Mouse (Mus musculus): ENCODE measurements at regions not wholly inside any gene's neighbourhood (a gene's known extent, or its start where the extent isn't known, plus 50 kb on each side); places are given as distances from the start of the nearest gene placed in this dataset.
"Not testable (repeated sequence)": the region's sequence is repeated elsewhere in the genome, so short reads cannot be mapped to it uniquely, and the experiment has no call there.

DNA sequence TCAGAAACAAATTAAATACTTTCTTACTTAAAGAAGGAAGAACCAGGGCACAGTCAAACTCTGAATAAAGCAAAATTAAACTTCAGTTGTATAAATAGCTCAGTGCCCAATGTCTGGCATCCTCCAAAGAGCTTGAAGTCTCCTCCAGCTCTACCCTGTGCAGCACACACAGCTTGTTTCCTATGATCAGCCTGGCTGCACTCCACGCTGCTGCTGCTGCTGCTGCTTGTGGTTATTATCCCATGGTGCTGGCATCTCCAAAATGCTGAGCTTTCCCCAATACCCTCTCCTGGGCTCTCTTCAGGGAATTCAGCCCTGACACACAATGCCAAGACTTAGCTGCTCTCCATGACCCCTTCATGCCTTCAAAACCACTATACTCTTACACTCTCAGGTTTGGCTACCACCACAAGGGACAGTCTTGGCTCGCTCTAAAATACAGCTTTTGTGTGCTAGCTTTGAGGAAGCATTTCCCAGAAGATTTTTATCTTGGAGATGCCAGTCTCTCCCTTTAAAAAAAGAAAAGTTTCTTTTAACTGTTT lies 121.0 kb downstream of the Rab10 start:
- H3K9me3 ChIP-seq (ENCODE audit: control insufficient read depth, insufficient read depth, low read depth, low read length); H3K4me1 ChIP-seq (ENCODE audit: control insufficient read depth in 2 of 2, insufficient read depth in 2 of 2, low read length in 2 of 2, poor library complexity in 1 of 2); DNase-seq (ENCODE audit: low read depth, low spot score); H3K36me3 ChIP-seq (ENCODE audit: control insufficient read depth, insufficient read depth, low read length, poor library complexity, severe bottlenecking); in situ Hi-C loops (cut with MboI; ENCODE audit: low sequenced_read_pairs in 2 of 2, unreplicated experiment in 2 of 2); H3K27ac ChIP-seq (ENCODE audit: insufficient read depth, low read depth, low read length, poor library complexity, severe bottlenecking); H3K9ac ChIP-seq (ENCODE audit: insufficient read depth, low read depth, low read length, poor library complexity, severe bottlenecking); H3K4me3 ChIP-seq (ENCODE audit: insufficient read depth in 1 of 2, low read depth in 1 of 2, low read length in 2 of 2, poor library complexity in 1 of 2, severe bottlenecking in 1 of 2): not testable (repeated sequence)

- in situ Hi-C loops (cut with MboI; ENCODE audit: low sequenced_read_pairs in 2 of 2, unreplicated experiment in 2 of 2) = no loop called here
- Histone ChIP-seq H3K4me3 (ENCODE audit: insufficient read depth in 1 of 2, low read depth in 1 of 2, low read length in 2 of 2, poor library complexity in 1 of 2, severe bottlenecking in 1 of 2) (no peak overlapping the region), H3K36me3 (ENCODE audit: control insufficient read depth, insufficient read depth, low read length, poor library complexity, severe bottlenecking) (no peaks in the 10 kb centered on the region), H3K27ac (ENCODE audit: insufficient read depth, low read depth, low read length, poor library complexity, severe bottlenecking) (no peak overlapping the region), H3K9ac (ENCODE audit: insufficient read depth, low read depth, low read length, poor library complexity, severe bottlenecking) (no peak overlapping the region), H3K9me3 (ENCODE audit: control insufficient read depth, insufficient read depth, low read depth, low read length) (no peaks in the 10 kb centered on the region), H3K4me1 (ENCODE audit: control insufficient read depth in 2 of 2, insufficient read depth in 2 of 2, low read length in 2 of 2, poor library complexity in 1 of 2) (no peaks in the 10 kb centered on the region; a peak in 1 of 4 replicates)
- TF ChIP-seq CHD2 (IDR thresholded peaks at IDR 0.05; ENCODE audit: low read depth, low read length) (no peak), MAFK (IDR thresholded peaks at IDR 0.05; ENCODE audit: insufficient read depth, low read depth, low read length) (no peak), HCFC1 (IDR thresholded peaks at IDR 0.05; ENCODE audit: borderline replicate concordance, insufficient read depth, low read length) (no peak), ZNF384 (IDR thresholded peaks at IDR 0.05; ENCODE audit: low read depth, low read length) (no peak), ZC3H11A (IDR thresholded peaks at IDR 0.05; ENCODE audit: borderline replicate concordance, low read depth, low read length) (no peak)
- DNase-seq (ENCODE audit: low read depth, low spot score) = no peak
These were observed 121.6 kb downstream of the Rab10 start for GRCm38 (mm10) chr12:3188137-3188536.

DNA sequence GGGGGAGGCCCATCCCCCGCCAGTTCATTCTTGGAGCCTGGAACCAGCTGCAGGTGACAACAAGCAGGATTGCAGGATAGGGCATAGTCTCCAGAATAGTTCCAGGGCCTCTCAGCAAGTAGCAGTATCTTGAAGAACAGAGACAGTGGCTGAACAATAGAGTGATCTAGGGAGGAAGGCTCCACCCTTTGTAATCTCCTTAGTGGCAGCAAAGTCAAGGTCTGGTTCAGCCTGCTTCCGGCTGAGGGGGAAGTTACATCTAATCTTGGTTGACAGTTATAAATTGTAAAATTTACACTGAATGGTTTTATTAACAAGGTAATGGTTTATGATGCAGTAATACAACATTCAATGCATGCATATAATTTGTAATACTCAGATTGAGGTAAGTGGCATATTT lies 136.4 kb downstream of the Rab10 start:
- in situ Hi-C loops (cut with MboI; ENCODE audit: low sequenced_read_pairs in 2 of 2, unreplicated experiment in 2 of 2) = no loop called here

DNA sequence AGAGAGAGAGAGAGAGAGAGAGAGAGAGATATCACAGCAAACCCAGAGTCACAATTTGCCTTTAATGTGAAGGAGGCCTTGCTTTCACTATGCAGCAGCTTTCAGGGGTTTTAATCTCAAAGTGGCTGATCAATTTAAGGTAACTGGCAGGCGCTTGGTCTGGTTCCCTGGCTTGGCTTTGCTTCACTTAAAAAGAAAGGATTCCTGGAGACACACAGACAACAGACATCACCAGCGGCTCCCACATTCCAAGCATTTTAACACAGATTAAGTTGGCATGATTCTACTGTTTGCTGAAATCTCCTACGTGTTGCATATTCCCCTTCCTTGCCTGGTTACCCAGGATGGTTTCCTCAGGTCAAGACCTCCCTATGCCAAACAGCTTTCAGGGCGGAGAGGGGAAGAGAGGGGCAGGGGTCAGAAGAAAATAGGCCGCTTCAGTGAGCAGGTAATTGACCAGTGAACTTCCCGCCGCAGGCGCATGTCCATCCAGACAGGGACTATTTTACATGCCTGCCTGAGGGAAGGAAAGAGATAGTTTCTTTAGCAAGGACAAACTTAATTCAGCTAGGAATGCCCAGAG lies 140.0 kb downstream of the Rab10 start:
- in situ Hi-C loops (cut with MboI; ENCODE audit: low sequenced_read_pairs in 2 of 2, unreplicated experiment in 2 of 2); DNase-seq (ENCODE audit: low read depth, low spot score): not testable (repeated sequence)

More for the DNA sequence above, 136.4 kb downstream of the Rab10 start:
- no peak overlapping the region for H3K4me3 ChIP-seq (ENCODE audit: insufficient read depth in 1 of 2, low read depth in 1 of 2, low read length in 2 of 2, poor library complexity in 1 of 2, severe bottlenecking in 1 of 2)
- no peak overlapping the region for H3K27ac ChIP-seq (ENCODE audit: insufficient read depth, low read depth, low read length, poor library complexity, severe bottlenecking)
- no peak for DNase-seq (ENCODE audit: low read depth, low spot score)
- no peak overlapping the region for H3K9ac ChIP-seq (ENCODE audit: insufficient read depth, low read depth, low read length, poor library complexity, severe bottlenecking)
- TF ChIP-seq ZNF384 (IDR thresholded peaks at IDR 0.05; ENCODE audit: low read depth, low read length) = no peak
- no peak for TF ChIP-seq CHD2 (IDR thresholded peaks at IDR 0.05; ENCODE audit: low read depth, low read length)
- no peaks in the 10 kb centered on the region for H3K36me3 ChIP-seq (ENCODE audit: control insufficient read depth, insufficient read depth, low read length, poor library complexity, severe bottlenecking)
- no peaks in the 10 kb centered on the region; a peak in 1 of 4 replicates for H3K4me1 ChIP-seq (ENCODE audit: control insufficient read depth in 2 of 2, insufficient read depth in 2 of 2, low read length in 2 of 2, poor library complexity in 1 of 2)
- no peaks in the 10 kb centered on the region for H3K9me3 ChIP-seq (ENCODE audit: control insufficient read depth, insufficient read depth, low read depth, low read length)

GRCm38 (mm10) chr12:3161666-3162065 lies 148.1 kb downstream of the Rab10 start:
- H3K4me1 ChIP-seq (ENCODE audit: control insufficient read depth in 2 of 2, insufficient read depth in 2 of 2, low read length in 2 of 2, poor library complexity in 1 of 2); in situ Hi-C loops (cut with MboI; ENCODE audit: low sequenced_read_pairs in 2 of 2, unreplicated experiment in 2 of 2); H3K27ac ChIP-seq (ENCODE audit: insufficient read depth, low read depth, low read length, poor library complexity, severe bottlenecking); H3K9ac ChIP-seq (ENCODE audit: insufficient read depth, low read depth, low read length, poor library complexity, severe bottlenecking); H3K36me3 ChIP-seq (ENCODE audit: control insufficient read depth, insufficient read depth, low read length, poor library complexity, severe bottlenecking); DNase-seq (ENCODE audit: low read depth, low spot score); H3K9me3 ChIP-seq (ENCODE audit: control insufficient read depth, insufficient read depth, low read depth, low read length); H3K4me3 ChIP-seq (ENCODE audit: insufficient read depth in 1 of 2, low read depth in 1 of 2, low read length in 2 of 2, poor library complexity in 1 of 2, severe bottlenecking in 1 of 2): not testable (repeated sequence)

More for the DNA sequence above, 140.0 kb downstream of the Rab10 start:
- H3K4me3 ChIP-seq (ENCODE audit: insufficient read depth in 1 of 2, low read depth in 1 of 2, low read length in 2 of 2, poor library complexity in 1 of 2, severe bottlenecking in 1 of 2); H3K36me3 ChIP-seq (ENCODE audit: control insufficient read depth, insufficient read depth, low read length, poor library complexity, severe bottlenecking); H3K9me3 ChIP-seq (ENCODE audit: control insufficient read depth, insufficient read depth, low read depth, low read length); H3K4me1 ChIP-seq (ENCODE audit: control insufficient read depth in 2 of 2, insufficient read depth in 2 of 2, low read length in 2 of 2, poor library complexity in 1 of 2); H3K27ac ChIP-seq (ENCODE audit: insufficient read depth, low read depth, low read length, poor library complexity, severe bottlenecking); H3K9ac ChIP-seq (ENCODE audit: insufficient read depth, low read depth, low read length, poor library complexity, severe bottlenecking): not testable (repeated sequence)

- H3K36me3 ChIP-seq (ENCODE audit: control insufficient read depth, insufficient read depth, low read length, poor library complexity, severe bottlenecking); H3K27ac ChIP-seq (ENCODE audit: insufficient read depth, low read depth, low read length, poor library complexity, severe bottlenecking); H3K4me1 ChIP-seq (ENCODE audit: control insufficient read depth in 2 of 2, insufficient read depth in 2 of 2, low read length in 2 of 2, poor library complexity in 1 of 2); DNase-seq (ENCODE audit: low read depth, low spot score); H3K4me3 ChIP-seq (ENCODE audit: insufficient read depth in 1 of 2, low read depth in 1 of 2, low read length in 2 of 2, poor library complexity in 1 of 2, severe bottlenecking in 1 of 2); in situ Hi-C loops (cut with MboI; ENCODE audit: low sequenced_read_pairs in 2 of 2, unreplicated experiment in 2 of 2); H3K9me3 ChIP-seq (ENCODE audit: control insufficient read depth, insufficient read depth, low read depth, low read length); H3K9ac ChIP-seq (ENCODE audit: insufficient read depth, low read depth, low read length, poor library complexity, severe bottlenecking): not testable (repeated sequence)
These were observed 151.0 kb downstream of the Rab10 start for GRCm38 (mm10) chr12:3158771-3159170.

- DNase-seq (ENCODE audit: low read depth, low spot score); in situ Hi-C loops (cut with MboI; ENCODE audit: low sequenced_read_pairs in 2 of 2, unreplicated experiment in 2 of 2); H3K36me3 ChIP-seq (ENCODE audit: control insufficient read depth, insufficient read depth, low read length, poor library complexity, severe bottlenecking); H3K4me1 ChIP-seq (ENCODE audit: control insufficient read depth in 2 of 2, insufficient read depth in 2 of 2, low read length in 2 of 2, poor library complexity in 1 of 2); H3K4me3 ChIP-seq (ENCODE audit: insufficient read depth in 1 of 2, low read depth in 1 of 2, low read length in 2 of 2, poor library complexity in 1 of 2, severe bottlenecking in 1 of 2); H3K9me3 ChIP-seq (ENCODE audit: control insufficient read depth, insufficient read depth, low read depth, low read length); H3K27ac ChIP-seq (ENCODE audit: insufficient read depth, low read depth, low read length, poor library complexity, severe bottlenecking); H3K9ac ChIP-seq (ENCODE audit: insufficient read depth, low read depth, low read length, poor library complexity, severe bottlenecking): not testable (repeated sequence)
These were observed 156.1 kb downstream of the Rab10 start for GRCm38 (mm10) chr12:3153705-3154104.
